Mouse (Mus musculus): ENCODE data around the gene Zfp281.

Zfp281 gene

DNA sequence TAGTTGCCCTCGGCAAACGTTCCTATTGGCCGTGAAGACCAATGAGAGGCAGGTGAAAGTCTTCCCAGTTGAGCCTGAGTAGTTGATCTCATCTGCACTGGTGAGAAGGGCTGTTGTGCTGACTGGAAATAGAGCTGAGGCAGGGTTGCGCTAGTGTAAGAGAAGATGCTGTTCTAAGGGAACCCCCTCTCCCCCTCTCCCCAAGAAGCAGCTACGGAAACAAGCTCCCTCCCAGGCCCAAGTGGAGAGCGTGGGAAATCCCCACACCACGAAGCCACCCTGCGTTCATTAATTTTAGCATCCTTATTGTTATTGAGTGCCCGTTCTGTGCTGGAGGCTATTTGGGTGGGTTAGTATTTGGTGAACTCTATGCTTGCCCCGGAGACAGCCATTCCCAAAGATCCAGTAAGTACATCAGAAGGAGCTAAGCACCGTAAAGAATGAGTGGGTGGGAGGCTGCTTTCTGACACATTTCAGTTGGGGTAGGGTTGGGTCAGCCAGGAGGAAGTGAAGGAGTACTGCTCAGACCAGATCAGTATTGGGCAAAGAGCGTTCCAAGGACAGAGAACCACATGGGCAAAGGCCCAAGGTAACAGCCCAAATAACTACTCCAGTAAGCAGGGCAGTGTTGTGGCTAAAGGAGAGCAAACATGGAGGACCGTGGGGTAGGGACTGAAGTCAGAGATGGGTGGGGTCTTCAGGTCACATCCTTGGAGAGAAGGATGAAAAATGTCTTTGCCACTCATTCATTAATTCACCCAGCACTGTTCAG lies 33.9 kb downstream of the Zfp281 start:
- no peak for DNase-seq (ENCODE audit: low spot score in 2 of 2)

DNA sequence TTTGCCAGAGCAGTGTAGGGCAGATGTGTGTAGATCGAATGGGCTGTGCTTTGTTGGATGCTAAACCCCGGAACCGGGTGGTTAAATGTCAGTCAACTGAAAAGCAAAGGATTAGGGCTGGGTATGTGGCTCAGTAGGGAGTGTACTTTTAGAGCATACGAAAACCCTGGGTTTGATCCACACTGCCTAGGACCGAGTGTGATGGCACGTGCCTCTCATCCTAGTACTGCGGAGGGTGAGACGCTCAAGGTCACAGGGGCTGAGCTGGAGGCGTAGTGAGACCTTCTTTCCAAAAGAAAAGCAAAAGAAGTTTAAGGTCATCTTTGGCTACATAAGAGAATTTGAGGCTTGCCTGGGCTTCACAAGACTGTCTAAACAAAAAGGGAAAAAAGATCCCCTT lies 34.6 kb downstream of the Zfp281 start:
- DNase-seq (ENCODE audit: low spot score in 2 of 2): no peak

DNA sequence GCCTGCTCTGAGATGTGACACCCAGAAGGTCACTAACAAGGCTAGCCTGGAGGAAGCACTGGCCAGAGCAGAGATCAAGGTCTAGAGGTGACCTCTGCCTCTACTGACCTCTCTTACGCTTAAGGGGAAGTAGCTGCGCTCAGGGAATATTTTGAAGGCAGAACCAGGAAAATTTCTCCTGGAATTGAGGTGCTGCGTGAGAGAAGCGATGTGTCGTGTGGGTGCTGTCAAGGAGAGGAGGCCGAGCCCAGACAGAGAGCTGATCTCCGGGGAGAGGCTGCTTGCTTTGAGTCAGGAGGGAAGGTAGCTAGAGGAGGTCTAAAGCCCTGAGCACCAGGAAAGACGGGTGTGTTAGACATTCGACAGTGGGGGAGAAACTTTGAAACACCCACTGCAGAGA lies 35.2 kb downstream of the Zfp281 start:
- DNase-seq (ENCODE audit: low spot score in 2 of 2): no peak

DNA sequence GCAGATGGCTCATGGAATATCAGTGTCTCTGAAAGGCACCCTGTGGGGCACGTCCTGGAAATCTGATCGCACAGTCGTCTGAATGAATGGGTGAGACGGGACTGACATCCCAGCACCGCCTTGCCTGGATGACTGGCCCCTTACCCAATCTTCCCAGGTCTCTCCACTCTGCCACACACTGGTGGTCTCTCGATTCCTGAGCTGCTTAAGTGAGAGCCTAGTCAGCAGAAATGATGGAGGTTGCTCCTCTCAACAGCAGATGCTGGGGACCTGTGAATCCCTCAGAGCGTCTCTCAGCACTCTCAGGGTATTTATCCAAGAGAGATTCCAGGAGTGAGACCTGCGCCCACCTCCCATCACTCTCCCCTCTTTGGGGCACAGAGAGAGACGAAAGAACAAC lies 36.8 kb downstream of the Zfp281 start:
- no peak for DNase-seq (ENCODE audit: low spot score in 2 of 2)

DNA sequence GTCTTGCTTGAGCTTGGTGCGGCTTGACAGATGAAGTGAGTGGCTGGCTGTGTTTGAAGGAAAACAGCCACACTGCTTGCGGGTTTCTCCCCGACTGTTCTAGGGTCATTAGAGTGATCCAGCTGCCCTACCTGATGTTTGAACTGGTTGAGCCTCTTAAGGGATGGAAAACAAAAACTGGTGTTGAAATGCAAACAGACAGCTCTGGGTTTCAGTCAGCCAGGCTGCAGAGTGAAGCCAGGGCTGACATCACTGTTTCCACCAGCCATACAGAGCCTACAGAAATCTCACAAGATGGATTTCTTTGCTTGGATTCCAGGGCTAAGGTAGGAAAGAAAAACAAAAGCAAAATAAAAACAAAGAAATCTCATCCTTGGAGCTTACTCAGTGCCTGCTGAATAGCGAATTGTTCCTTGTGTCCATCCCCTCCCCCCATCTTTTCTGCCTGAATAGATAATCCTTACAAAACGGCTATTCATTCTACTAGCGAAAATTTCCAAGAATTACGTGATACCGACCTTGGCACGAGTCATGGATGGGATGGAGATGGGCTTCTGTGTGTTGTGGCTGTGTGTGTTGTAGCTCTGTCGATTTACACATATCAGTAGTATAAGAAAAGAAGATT lies 37.4 kb downstream of the Zfp281 start:
- no peak for DNase-seq (ENCODE audit: low spot score in 2 of 2)

DNA sequence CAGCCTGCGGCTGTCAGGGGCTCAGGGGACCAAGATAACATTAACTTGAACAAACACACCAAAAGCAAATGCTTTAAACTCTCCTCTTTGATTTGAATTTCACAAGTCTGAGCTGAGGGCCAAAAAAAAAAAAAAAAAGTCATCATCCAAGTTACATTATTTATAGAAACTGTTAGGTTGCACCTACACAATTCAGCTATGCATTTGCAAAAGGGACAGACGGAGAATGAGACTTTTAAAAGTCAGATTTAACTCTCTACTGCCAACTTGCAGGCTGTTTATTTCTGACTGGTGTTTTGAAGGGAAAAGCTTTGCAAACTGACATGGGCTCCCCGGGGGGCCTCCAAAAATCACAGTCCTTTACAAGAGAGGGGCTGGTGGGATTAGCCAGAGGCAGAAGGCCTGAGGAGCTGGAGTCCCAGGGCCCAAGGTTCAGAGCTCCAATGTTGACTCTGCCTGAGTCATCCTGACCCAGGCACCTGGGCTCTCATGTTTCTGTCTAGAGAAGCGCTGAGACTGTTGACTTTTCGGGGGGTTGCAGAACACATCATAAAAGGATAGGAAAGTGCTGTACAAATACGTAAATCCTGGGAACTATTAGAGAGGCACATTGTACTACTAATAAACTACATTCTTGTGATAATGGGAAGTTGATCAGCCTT lies 40.4 kb downstream of the Zfp281 start:
- no peak for DNase-seq (ENCODE audit: low spot score in 2 of 2)

DNA sequence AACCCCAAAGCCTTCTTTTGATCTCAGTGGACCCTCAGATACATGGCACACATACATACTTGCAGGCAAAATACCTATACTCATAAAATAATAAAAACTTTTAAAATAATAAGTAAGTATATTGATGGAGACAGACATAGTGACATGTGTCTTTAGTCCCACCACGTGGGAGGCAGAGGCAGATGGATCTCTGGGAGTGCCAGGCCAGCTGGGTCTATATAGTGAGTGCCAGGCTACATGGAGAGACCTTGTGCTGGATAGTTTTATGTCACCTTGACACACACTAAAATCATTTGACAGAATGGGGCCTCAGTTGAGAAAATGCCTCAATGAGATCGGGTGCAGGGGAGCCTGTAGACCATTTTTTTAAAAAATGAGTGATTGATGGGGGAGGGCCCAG lies 41.8 kb downstream of the Zfp281 start:
- DNase-seq (ENCODE audit: low spot score in 2 of 2): no peak

DNA sequence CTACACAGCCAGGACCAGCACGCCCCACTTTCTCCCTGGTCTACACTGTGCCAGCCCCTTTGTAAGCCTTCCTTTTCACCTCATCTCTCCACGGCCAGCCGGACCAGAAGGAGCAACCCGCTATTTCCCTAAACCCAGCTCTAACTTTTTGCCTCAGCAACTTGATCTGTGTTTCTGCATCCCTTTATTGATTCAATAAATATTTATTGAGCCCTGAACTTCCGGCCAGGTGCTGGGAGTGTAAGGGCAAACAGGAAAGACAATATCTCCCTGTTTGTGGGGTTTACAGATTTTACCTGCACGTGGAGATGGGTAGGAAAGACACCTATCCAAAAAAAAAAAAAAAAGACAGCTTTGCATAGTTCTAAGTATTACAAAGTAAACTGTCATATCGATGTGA lies 45.2 kb downstream of the Zfp281 start:
- no peak for DNase-seq (ENCODE audit: low spot score in 2 of 2)

DNA sequence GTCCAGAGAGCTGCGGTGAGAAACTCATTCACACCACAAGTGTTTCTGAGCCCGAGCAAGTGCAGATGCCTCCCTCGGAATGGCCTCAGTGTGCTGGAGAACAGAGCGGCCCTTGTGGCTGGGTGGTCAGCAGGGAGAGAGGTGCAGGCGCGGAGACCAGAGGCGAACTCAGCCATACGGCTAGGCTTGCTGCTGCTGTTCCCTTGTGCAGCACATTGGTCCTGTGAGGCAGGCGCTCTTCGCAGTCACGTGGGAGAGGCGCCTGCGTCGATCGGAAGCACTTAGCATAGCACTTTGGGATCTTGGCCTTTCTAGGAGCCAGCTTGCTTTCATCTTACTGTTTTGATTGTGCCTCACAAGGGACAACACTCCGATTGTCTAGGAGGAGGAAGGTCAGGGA lies 45.7 kb downstream of the Zfp281 start:
- no peak for DNase-seq (ENCODE audit: low spot score in 2 of 2)

DNA sequence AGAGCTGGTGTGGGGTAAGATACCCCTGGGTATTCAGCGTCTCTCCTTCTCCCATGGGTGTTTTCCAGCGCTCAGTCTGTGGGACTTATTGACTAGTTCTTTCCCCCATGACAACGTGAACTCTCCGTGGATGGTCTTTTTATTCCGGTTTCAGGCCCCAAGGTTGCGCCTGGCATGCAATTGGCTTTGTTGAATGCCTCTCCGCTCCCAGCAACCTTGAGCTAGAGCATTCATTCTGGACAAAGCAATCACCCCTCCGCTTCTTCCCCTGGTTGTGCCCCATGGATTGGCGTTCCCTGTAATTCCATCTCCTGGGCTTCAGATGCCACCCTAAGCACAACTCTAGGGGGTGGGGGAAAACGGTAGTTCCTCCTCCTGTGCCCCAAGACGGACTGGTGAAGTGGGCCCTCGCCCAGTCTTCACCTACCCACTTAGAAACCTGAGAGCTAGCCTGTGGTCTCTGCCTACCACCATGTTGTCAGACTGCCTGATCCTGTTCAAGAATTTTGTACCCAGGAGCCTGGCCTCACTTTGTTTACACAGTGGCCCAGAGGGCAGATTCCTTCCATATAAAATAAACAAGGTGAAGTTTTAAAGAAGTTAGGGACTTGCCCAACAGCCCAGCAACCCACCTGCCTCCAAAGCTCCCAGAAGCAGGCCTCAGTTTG lies 47.2 kb downstream of the Zfp281 start:
- DNase-seq (ENCODE audit: low spot score in 2 of 2): no peak

DNA sequence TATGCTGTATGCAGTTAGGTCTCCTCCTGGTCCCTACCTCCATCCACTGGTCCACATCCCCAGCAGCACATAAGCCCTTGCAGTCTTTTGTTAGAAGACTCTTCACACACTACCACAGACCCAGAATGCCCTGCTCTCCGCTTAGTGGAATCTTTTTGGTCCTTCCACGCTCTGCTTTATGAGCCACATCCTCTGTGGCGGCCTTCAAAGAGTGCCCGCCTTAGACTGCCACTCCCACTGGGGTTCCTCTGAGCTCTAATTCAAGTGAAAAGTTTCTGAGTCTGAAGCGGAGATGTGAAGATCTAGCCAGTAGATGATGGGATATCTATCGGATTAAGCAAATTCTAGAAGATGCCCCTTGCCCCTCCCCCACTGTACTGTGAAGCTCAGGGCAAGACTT lies 47.9 kb downstream of the Zfp281 start:
- no peak for DNase-seq (ENCODE audit: low spot score in 2 of 2)

DNA sequence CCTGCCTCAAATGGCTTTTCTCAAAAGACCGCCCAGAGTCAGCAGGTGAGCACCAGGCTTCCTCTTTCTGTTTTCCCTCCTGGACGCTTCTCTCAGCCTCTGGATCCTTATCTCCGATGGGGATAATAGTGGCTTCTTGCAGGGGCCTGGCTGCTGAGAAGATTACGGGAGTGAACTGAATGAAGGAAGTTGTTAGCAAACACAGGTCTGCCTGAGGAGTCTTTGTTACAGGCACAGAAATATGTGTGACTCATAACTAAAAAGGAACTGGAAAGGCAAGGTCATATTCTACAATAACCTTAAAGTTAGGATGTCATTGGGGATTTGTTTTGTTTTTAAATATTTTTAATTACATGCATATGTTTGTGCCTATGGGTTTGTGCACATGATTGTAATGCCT lies 48.6 kb downstream of the Zfp281 start:
- DNase-seq (ENCODE audit: low spot score in 2 of 2): no peak

DNA sequence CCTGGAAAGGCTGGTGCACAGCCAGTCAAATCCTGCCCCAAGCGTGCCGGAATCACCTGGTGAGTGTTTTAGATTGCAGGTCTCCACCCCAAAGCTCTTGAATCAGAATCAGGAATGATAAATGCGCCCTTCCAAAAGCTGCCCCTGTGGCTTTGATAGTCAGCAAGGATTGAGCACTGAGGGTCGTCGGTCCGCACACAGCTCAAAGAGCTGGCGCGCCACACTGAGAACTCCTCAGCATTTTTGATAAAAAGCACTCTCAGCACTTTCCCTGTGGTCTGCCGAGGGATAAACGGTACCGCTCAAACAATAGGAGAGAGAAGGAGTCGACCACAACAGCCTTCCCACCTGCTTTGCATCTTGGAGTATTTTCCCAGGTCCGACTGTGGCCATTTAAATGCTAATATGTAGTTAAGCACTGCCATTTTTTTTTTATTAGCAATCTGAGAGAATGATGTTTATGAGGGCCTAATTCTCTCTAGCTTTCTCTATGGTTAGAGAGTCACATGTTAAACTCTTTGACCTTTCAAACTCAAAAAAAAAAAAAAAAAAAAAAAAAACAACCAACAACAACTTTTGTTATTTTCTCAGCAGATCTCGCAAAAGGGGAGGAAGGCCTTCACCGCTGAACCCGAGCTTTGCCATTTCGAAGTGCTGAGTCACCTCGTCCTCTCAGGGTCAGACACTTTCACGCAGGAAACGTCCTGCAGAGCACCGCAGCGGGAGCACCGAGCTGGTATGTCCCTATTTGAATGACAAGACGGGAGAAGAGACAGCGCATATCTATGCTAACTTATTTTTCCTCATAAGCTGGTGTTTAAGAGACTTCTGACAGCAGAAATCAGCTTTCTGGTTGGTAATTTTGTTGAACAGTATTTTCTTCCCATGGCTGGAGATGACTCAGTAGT lies 50.1 kb downstream of the Zfp281 start:
- DNase-seq (ENCODE audit: low spot score in 2 of 2): no peak

DNA sequence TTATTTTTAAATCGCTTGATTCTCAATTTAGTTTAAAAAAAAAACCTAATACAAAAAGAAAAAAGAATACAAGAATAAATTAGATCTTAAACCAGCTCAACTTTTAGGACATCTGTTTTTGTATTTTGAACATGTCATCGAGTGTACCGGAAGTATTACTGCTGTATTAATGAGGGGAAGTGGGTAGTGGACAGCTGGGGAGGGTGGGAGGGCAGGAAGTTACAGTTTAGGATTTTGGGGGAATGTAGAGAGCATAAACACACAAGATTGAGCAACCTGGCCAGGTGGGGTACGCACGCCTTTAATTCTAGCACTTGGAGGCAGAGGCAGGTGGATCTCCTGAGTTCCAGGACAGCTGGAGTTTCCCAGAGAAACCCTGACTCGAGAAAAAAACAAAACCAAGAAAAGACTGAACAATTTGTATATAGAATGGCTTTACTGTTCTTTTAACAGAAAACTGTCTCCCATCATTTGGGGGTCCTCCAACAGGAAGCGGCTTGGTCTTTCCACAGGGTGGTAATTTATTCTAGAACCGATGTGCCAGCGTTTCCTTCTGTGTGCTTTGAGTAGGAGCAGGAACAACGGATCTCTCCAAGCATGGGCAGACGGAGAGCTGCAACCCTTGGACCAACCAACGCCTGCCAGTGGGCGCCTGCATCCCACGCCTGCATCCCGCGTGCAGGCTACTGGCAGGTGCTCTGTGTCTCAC lies 51.2 kb downstream of the Zfp281 start:
- no peak for DNase-seq (ENCODE audit: low spot score in 2 of 2)

DNA sequence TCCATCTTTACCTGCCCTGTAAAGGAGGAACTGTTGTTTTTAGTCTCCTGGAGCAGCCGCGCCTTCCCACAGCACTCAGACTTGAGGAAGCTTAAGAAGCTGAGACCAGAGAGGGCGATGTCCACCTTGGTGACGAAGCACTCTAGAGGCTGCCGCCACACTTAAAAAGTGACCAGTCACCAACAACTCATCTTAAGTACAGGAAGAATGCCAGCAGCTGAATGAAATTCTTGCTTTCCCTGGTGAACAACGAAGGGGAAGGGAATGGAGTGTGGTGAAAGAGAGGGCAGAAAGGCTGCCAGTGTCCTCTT lies 51.7 kb downstream of the Zfp281 start:
- DNase-seq (ENCODE audit: low spot score in 2 of 2): no peak

DNA sequence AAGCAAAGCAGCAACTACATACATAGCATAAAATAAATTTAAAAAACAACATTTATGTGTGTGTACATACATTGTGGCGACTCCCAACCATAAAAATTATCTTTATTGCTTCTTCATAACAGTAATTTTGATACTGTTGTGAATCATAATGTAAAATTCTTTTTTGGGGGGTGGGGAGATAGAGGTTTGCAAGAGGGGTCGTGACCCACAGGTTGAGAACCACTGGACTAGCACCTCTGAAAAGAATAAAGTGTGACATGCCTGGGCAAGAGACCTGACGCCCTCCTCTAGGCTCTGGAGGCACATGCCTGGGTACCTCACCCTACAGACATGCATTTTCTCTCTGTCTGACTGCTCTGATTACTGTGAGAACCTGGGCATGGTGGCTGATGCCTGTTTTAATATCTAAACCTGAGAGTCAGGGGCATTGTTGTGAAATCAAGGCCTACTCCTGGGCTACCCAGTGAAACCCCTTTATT lies 53.2 kb downstream of the Zfp281 start:
- DNase-seq (ENCODE audit: low spot score in 2 of 2): no peak

DNA sequence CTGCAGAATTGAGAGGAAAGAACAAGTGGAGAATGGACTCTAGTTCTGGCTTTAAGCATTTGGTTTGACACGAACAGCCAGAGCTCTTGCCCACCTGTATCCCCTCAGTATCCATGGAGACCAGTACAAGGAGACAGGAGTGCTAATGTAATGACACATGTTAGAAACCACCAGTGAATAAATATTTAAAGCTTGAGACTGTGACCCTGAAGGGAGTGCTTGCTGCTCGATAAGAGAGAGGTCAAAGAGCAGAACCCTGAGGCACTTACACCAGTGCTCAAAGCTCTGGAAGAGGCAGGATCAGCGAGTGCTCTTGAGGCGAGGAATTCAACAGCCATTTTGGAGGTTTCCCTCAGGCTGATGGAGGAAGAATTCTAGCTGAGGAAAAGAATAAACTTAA lies 54.1 kb downstream of the Zfp281 start:
- DNase-seq (ENCODE audit: low spot score in 2 of 2): no peak

All from urinary bladder, postnatal 4 days (tissue).